Mouse (Mus musculus): ENCODE results near the gene Cavin2.
A peak's percentile ranks its signal among the peaks of the same experiment; 100 is the strongest.

Gene Cavin2

DNA sequence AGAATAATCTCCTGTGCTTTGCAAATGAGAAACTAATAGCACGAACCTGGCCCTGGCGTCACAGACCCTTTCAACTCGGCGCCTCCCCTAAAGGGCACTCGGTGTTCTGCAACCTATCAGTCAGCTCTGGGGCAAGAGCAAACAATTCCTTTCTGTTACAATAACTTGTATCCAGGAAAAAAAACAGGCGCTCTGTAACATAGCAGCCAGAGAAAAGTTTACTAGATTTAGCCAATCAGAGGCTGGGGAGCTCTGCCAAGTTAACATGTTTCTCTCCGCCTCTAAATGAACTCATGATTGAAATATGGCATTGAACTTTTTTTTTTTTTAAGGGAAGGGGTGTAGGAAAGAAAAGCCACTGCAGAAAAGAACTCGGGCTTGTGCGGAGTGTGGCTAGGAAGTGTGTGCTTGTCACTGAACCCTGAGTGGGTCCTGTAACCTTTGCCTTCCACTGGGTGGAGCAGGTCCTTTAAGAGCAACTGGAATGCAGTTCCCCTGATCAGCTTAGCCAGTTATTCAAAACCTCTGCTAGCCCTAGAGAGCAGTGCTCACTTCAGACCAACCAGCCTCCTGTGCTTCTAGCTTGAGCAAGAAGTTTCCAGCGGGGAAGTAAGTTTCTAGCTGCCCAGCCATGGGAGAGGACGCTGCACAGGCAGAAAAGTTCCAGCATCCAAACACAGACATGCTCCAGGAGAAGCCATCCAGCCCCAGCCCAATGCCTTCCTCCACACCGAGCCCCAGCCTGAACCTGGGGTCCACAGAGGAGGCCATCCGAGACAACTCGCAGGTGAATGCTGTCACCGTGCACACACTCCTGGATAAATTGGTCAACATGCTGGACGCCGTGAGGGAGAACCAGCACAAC lies at the start of gene Cavin2:
TSS of gene Cavin2 (plus strand) at position 372 of the 865 bp plus-strand sequence.
- no peak for DNase-seq

DNA sequence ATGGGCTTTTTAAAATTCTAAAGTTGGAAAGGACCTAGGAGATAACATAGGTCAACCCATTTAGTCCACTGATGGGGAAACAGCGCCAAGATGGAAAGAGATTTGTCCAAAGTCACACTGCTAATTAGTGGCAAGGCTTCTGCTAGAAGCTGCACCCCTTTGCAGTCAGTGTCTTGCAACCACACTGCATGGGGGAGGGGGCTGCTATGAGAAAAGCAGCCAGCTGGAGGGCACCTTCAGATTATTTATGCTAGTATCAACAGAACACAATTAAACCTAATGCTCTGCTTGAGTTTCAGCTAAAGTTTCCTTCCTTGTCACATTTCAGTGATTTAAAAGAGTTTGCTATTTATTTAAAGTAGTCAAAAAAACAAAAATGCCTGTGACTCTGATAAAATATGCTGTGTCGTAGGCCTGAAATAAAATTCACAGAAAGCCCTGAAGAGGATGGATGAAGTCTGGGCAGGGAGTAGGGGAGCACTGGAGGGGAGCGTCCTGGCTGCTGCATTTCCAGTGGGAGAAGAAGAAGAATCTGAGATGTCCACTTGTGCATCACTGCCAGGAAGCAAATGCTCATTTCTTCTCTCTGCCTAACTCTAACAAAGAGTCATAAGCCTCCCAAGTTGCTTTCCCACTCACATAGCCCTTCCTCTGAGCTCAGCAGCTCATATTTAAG lies 47.5 kb upstream of the Cavin2 start:
- DNase-seq: no peak

DNA sequence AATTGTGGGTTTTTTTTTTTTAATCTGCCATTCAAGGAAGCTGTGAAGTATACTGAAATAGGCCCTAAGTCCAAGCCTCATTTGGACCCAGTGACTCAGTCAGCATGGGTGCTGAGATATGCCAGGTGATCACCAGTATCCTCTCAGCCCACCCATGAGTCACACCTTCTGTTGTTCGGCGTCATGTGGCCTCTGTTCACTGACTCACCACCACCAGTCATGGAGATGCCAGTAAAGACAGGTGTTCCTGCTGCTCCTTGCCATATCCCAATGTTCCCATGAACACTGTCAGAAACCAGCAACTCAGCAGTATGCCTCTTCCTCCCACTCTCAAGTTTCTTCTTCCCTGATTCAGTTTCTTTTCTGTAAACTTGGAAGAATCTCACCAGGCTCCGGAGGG lies 45.6 kb upstream of the Cavin2 start:
- DNase-seq: peak; percentile 74

DNA sequence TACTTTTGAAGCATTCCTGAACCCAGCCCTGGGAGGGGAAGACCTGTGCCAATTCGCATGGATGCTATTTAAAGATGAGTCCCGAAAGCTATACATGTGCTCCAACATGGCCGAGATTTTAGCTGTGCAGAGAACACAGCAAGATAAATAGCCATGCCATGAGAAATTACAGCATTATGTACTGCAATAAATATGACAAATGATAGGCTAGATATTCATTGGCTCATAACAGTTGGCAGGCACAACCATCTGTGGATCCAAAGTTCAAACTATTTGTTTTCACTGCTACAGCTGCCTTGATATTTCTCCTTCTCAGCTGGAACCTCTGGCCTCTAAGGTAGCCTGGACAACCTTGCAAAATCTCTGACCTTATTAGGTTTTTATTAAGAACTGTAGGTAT lies 45.1 kb upstream of the Cavin2 start:
- DNase-seq: no peak

DNA sequence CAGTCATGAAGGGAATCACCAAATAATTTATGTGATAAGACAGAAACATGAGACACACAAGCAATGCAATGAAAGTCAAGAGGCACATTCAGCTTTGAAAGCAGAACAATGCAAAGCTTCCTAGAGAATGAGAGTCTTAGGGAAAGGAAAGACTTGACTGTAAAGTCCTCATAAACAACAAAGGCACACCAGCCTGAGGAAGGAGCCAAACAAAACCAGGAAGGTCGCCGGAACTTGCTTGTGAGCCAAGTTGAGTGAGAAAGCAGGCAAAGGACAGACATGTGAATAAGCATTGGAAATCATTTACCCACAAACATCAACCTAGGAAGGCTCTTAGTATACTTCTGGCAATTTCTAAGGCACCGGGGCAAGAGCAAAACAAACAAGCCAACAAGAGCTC lies 43.5 kb upstream of the Cavin2 start:
- DNase-seq: no peak

DNA sequence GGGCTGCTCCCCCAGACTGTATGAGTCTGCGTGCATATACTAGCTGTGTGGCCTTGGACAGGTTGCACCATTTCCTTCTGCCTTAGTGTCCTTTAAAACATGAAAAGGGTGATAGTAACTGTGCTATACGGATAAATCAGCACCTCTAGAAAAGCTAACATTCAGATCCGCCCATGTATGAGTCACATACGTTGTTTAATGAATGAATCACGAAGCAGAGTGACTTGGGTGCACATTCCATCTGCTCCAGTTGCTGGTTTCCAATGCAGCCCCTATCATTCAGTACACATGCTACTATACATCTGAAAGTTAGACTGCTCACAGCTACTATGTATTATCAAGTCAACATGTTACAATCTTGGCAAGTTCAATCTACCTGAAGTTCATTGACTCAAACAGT lies 38.6 kb upstream of the Cavin2 start:
- DNase-seq: no peak

DNA sequence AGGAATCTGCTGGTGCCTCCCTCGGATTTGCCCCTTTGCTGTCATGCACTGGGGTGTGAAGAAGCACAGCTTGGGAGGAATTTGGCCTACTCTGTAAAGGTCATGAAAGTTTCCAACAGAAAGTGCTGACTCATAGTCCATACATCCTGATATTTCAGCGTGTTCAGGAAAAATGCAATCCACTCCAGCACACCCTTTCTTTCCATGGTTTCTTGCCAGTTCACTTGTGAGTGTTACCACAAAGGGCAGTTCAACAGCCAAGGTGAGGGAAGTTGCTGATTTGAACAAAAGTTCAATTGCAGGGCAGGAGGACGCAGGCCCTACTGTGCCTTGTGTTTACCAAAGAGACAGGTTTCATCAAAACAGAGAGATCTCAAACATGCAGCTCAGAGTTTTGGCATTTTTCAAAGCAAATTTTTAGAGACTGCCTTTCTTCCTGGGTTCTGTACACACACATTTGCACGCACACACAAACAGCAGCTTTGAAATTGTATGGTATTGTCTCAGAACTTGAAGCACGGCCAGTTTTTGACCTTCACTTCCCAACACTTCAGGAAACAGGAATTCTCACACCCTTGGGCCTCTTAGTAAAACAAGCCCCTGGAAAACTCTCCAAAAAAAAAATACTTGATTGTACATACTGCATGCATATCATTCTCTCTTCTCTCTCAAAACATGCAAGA lies 23.7 kb upstream of the Cavin2 start:
- DNase-seq: no peak

DNA sequence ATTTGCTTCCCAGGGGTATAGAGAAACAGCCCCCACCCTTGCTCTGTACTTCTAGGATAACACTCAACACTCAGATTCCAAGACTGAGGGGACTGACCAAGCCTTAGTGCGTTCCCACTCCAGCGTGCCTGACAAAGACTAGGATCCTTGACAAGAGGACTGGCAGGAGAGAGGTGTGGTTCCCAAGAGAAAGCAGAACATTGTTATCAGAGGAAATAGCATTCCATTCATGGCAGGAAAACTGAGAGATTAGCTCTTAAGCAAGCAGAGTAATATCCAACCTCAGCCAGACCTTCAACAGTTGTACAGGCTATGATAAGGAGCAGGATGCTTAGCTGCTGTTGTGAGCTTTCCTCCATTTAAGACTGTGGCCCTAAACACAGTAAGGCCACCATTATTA lies 23.0 kb upstream of the Cavin2 start:
- no peak for DNase-seq

DNA sequence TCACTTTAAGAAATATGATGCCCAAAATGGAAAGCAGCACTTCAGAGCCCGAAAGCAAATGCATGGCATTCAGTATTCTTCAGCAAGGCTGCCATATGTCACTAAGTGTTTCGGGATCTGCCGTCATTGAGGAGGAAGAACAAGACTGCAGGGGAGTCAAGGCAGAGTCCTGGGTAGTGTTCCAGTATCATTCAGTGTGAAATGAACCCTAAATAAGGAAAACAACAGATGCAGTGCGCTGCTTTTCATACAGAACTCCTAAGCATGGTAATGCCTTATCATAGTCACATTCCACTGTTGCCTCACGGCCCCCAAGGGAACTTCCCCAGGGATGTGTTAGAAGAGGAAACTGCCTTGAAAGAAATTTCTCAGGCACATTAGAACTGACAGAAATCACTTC lies 21.8 kb upstream of the Cavin2 start:
- DNase-seq: peak; percentile 38

DNA sequence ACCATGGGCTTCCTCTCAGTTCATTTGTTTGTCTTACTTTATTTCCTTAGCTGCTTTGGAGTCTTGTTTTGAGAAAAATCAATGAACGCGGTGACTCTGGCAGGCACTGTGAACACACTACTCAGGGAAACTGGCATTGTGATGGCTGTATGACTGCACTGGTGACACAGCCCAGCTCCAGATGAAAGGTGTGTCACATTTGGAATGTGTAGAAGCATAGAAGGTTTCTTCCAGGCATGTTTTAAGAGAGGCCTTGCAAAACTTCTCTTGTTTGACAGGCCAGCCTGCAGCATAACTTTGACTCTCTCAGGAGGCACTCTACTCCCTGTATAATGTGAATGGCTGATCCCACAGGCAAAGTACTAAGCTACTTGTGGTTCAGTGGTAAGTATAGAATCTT lies 20.7 kb upstream of the Cavin2 start:
- DNase-seq: no peak

DNA sequence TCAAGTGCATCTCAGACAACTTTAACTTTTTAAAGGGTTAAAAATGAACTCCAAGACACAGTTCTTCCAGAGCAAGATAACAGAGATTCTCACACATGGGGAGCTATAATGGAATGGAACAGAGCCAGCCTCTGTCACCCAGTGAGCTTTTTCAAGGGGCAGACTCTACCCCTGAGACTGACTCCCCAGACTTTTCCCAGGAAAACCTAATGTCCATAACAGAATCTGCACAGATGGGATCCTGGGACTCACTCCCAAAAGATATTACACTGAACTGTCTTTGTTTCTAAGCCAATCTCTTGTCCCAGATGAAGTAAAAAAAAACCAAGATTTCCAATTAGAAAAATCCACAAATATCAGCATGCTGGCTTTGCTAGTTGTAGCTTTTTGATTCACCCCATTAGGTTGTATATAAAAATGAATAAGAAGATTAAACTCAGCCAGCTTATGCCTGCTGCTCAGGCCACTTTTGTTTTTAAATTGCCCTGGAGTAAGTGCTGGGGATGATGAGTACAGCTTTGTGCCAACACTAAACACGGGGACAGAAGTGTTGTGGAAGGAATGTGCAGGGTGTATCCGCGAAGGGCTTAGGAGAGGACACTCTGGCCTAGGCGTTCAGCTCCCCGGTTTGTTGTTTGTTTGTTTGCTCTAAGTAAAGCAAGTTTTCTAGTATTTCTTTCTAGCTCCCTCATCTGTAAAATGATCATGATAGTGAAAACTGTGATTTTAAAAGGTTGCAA lies 18.6 kb upstream of the Cavin2 start:
- DNase-seq: no peak

DNA sequence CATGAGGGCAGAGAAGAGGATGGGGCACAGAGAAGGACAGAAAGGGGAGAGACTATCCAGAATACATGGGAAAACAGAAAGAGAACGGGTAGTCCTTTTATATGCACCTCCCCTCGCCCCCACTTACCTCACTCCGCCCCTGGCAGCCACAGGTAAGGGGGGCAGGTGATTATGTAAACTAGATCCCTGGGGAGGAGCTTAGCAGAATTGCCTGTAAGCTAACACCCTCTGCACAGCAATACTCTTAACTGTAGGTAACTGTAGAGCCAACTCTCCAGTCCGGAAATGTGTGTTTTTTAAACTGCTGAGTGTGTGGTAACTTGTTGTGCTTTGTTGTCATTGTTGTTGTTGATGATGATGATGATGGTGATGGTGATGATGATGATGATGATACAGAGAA lies 17.1 kb upstream of the Cavin2 start:
- DNase-seq: no peak

DNA sequence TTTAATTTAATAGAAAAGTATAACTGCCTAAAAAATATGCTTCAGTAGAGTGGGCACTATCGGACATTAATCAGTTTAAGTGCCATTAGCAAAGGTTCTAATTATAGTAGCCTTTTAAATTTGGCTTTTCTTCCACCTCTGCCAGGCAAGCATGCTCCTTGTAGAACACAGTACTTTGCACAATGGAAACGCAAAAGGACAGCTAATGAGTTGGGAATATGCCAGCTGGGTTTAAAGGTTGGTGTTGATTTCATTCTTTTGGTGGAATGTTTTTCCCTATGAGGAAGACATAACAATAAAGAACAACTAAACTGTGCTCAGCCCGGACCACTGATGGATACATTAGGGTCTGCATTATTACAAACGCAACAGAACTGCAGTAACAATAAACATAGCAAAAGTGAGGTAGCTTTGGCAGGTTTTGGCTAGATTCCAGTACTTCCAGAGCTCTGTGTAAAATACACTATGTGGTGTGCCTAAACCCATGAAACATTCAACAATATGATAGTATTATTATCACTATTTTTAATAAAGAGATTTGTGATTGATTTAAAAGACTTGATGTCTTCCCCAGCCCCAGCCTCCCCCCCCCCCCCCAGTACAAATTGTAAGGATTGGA lies 16.2 kb upstream of the Cavin2 start:
- no peak for DNase-seq

DNA sequence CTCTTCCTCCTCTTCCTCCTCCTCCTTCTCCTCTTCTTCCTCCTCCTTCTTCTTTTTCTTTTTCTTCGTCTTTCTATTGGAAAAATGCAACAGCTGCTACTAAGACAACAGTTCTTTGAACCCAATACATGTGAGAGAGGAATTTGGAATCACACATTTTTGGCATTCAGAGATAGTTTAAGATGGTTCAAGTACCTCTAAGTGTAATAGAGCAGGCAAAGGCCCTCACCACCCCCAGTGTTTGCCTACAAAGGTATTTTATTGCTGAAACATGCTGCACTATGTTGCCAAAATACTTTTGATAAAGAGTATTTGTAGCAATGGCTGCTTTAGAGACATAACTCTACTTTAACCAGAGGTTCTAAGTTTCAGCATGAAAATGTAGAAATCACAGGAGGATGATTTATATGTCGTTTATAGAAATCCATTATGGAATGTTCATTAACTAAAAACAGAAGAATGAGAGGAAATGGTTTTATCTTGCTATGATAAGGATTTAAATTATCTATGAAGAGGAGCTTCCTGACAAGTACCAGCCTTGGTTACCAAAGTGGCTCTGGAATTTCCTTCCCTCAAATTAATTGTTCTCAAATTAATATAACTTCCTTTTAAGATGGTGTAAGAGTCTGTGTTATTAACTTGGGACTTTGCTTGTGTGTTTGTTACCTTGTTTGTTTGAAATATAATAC lies 10.9 kb upstream of the Cavin2 start:
- DNase-seq: no peak

DNA sequence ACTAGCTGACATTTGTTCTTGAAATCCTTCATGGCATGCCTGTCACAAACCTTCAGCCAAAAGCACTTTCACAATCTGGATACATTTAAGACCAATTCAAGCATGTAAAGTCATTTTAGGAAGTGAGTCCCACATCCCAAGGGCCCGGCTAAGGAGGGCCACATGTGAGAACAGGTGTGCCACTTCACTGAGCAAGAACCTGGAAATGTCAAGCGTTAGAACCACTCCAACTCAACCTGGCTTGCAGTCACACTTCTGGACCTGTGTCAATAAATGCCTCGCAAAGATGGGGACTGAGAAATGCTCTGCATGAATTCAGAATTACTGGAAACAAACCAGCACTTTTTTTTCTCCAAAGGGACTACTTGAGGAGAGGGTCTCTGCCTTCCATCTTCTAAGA lies 725 bp upstream of the Cavin2 start:
- DNase-seq: no peak

DNA sequence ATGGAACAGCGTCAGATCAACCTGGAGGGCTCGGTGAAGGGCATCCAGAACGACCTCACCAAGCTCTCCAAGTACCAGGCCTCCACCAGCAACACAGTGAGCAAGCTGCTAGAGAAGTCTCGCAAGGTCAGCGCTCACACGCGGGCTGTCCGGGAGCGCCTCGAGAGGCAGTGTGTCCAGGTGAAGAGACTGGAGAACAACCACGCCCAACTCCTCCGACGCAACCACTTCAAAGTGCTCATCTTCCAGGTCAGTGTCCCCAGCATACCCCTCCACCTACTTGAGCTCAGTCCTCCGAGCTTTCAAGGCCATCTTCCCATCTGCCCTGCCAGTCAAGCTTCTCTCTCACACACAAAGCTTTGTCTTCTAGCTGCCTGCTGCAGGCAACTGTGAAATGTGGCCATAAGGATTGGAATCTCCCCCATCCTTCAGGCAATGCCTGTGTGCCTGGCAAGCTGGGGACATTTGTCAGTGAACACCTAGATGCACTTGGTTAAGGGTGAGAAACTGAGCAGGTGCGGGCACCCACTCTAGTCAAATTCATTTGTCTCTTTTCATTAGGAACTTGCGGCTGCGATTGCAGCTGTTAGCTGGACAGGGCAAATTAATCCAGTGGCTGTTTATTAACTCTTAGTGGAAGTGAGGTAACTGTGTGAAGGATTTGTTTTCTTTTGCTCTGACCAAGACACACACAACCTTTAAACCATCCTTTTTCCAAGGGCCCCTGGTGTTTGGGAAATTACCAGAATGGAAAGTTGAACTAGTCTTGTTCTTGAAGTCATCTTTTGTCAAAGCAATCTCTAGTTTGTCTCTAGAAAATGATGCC lies 907 bp downstream of the Cavin2 start:
- DNase-seq: no peak

DNA sequence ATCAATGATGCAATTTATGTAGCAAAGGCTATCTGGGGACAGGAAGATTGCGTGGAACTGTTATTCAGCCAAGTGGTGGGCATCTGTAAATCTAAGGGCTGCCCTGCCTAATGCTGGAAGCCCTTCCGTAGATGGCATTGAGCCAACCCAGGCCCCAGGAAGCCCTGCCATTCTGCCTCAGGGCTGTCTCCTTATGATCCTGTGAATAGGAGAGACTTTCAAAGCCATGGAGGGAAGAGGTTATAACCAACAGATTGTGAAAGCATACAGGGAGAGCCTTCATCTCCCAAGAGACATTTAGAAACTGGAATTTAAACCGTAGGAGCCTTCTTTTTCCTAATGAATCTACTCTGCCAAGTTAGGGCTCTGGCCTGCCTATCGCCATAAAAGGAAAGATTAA lies 1.7 kb downstream of the Cavin2 start:
- no peak for DNase-seq

DNA sequence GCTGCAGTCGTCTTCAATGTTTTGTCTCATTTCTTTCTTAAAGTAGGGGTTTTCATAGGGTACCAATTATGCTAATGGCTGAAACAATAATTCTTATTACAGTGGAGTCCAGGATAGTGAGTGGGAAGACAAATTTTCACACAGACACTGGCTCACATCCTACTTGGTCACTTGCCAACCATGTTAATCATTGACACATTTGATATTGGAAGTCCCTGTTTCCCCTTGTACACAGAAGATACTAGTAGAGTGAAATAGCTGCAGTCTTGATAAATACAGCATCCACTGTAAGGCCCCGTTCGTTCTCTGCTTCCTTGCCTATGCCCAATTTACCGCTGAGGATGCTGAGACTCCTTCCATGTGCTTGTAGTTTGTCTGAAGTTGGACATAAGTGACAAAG lies 3.4 kb downstream of the Cavin2 start:
- no peak for DNase-seq

DNA sequence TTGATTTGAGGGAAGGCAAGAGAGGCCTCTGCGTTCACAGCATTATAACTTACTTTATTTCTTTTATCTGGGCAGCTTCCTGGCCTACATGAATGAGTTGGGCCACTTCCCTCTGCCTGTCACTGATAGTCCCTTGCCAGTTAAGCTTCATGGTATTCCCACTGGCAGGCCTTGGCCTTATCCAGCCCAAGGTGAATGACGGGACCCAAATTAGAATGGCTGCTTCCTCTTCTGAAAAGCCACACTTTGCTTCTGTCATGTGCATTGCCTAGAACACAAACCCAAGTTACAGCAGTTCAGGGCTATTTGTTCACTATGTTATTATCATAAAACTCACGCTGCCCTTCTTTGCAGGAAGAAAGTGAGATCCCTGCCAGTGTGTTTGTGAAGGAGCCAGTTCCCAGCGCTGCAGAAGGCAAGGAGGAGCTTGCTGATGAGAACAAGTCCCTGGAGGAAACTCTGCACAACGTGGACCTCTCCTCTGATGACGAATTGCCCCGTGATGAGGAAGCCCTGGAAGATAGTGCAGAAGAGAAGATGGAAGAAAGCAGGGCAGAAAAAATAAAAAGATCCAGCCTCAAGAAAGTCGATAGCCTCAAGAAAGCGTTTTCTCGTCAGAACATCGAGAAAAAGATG lies 11.5 kb downstream of the Cavin2 start:
- DNase-seq: no peak

DNA sequence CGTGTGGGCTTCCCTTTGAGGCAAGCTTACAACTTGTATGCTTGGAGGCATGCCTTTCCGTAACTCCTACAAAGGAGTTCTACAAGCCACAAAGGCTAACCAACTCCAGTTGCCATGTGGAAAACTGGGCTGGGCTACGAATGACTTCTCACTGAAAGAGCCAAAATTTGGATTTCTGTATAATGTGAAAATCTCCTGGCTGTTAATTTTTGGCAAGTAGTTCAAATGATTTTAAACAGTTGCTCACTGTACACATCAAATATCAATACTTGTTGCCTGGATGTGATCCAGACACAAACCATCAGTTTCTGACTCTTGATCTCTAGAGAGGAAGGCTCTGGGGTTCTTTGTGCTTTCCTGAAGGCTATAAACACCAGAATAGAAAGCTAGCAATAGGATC lies 18.1 kb downstream of the Cavin2 start:
- DNase-seq: no peak

DNA sequence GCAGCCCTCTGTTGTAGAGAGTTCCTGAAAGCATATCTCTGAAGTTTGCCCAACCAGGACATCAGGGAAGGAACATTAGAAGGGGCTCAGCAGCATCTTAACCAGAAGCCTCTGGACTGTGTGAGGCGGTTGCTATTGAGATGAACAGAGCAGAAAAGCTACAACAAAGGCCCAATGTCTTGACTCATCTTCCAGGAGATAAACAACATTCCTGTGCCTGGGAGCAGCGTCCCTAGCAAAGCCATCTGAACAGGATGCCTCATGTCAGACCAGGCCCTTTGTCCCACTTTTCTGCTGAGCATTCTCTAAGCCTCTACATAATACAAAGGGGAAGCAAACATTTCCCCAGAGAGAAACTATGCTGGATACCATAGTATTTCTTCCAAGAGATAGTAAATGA lies 26.6 kb downstream of the Cavin2 start:
- DNase-seq: no peak

Measured in right cerebral cortex, postnatal 25 days (tissue).